Mouse (Mus musculus) fibroblast of lung, adult 2 months (primary cell): ENCODE measurements around the gene Hspe1.
"Not testable (repeated sequence)": the region's sequence is repeated elsewhere in the genome, so short reads cannot be mapped to it uniquely, and the experiment has no call there.

ENCODE experiments used
- DNase-seq: peaks from one replicate; pipeline ENCODE4 v3.0.0-alpha.2; 2011; ENCODE audit warnings: low read depth

Gene Hspe1

GRCm38 (mm10) chr1:55085781-55086366 is 2.1 kb upstream of the Hspe1 start:
- DNase-seq, result no peak

- DNase-seq, result no peak
Measured at GRCm38 (mm10) chr1:55086868-55087400, 998 bp upstream of the Hspe1 start.

DNA sequence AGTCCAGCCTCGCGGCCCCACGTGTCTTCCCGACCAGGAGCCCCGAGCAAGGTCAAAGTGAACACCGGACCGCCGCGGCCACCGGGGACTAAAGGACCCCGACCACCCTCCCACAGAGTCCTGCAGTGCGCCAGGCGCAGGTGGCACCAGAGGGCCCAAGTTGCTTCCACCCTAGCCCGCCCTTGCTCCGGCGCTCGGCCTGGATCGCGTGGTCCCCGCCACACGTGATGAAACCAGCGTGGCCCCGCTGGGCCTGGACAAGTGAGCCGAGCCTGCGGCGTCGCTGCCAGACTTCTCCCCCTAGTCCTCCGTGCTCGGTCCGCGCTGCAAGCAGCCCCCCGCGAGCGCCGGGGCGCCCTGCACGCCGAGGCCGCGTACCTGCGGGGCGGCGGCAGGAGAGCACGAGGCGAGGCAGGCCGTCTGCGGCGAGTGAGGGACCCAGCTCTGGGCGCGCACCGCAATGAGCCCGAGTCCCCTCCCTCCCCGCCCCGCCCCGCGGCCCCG is 479 bp upstream of the Hspe1 start:
- DNase-seq, result peak; percentile 21

DNA sequence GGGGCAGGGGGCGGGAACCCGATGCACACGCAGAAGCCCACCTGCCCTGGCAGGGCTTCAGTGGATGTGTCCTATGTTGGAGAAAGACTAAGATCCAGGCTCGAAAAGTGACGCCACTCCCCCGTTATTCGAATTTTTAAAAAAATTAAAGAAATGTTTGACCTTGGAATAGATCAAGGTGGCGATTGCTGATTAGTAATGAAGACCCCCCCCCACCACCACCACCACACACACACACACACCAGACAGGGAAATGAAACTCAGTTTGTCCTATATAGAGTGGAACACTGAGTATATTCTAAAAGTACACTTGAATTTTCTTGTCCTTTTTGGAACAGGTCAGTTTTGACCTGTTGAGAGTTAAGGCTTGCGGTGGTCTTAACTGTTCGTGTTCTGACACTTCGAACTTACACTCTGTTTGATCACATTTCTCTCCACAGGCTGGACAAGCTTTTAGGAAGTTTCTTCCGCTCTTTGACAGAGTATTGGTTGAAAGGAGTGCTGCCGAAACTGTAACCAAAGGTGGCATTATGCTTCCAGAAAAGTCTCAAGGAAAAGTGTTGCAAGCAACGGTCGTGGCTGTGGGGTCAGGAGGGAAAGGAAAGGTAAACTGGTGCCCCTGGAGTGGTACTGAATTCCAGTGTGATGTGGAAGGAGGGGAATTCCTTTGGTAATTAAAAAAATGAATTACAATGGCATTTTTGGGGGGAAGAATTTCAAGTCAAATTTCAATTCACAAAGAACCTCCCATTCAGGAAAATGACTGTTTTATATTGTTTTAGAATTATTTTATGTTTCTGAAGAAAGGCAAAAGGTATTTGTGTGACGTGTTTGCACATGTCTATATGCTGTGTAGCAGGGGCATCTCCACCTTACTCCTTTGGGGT is 922 bp downstream of the Hspe1 start:
- DNase-seq, result no peak

- no peak for DNase-seq
Measured at GRCm38 (mm10) chr1:55089498-55090064, 1.6 kb downstream of the Hspe1 start.

DNA sequence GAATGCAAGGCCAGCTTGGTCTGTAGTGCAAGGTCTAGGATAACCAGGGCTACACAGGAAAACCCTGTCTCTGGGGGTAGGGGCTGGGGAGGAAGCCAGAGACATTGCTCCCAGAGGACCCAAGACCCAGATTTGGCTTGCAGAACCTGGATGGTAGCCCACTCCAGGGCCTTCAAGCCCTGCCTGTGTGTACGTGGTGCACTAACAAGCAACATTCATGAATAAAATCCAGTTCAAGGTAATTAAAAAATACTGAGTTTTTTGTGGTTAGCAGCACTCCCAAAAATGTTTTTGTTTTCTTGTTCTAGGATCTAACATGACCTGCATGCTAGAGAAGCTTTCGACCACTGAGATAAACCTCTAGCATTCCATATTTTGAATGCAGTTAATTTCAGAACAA is 4.1 kb downstream of the Hspe1 start:
- no peak for DNase-seq

DNA sequence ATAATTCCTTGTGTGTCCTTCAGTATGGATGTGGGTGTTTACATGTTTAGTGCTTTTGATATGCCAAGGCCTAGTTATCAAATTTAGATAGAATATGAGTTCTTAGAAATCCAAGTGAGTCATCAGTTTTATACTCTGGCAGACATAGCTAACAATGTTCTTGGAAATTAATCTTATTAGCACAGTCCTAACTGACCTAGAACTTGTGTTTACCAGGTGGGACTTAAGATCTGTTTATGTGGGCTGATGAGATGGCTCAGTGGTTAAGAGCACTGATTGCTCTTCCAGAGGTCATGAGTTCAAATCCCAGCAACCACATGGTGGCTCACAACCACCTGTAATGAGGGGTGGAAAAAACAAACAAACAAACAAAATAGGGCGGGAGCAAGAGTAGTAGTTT is 4.5 kb downstream of the Hspe1 start:
- DNase-seq, result no peak

- DNase-seq, result no peak
Measured at GRCm38 (mm10) chr1:55106919-55107585, 19.1 kb downstream of the Hspe1 start.

GRCm38 (mm10) chr1:55107644-55108043 is 19.7 kb downstream of the Hspe1 start:
- DNase-seq, result no peak

- DNase-seq, result no peak
Measured at GRCm38 (mm10) chr1:55108473-55108872, 20.5 kb downstream of the Hspe1 start.

DNA sequence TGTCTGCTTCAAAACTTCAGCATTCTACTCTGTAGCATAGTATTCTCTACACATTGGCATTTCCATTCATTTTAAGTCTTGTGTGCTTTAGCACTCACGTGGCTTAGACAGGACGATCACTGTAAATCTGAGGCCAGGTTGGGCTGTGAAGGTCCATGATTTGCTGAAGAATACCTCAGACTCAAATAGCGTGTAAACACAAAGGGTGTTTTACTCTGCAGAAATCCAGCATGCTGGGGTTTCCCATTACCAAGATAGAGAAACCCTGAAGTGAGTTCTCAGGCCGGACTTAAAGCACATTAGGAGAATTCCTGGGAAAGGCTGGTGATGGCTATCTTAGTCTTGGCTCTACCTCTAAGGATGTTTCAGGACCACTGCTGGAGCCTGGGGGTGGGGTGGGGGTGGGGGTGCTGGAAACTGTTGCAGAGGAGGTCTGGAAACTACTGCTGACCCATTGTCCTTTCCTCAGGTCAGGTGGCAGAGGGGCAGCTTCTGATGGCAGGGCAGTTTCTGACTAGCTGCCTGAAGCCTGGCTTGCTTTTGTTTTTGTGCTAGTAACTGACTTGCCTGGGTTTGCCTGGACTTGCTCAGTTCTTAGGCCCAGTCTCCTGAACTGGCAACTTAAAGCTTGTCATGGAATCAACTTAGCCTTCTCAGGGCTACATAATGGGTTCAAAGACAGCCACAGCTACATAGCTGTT is 21.3 kb downstream of the Hspe1 start:
- DNase-seq, result no peak

GRCm38 (mm10) chr1:55123046-55123445 is 35.1 kb downstream of the Hspe1 start:
- no peak for DNase-seq

- no peak for DNase-seq
Measured at GRCm38 (mm10) chr1:55123561-55123960, 35.6 kb downstream of the Hspe1 start.

GRCm38 (mm10) chr1:55124136-55124535 is 36.2 kb downstream of the Hspe1 start:
- DNase-seq, result not testable (repeated sequence)

- no peak for DNase-seq
Measured at GRCm38 (mm10) chr1:55129716-55130115, 41.8 kb downstream of the Hspe1 start.

DNA sequence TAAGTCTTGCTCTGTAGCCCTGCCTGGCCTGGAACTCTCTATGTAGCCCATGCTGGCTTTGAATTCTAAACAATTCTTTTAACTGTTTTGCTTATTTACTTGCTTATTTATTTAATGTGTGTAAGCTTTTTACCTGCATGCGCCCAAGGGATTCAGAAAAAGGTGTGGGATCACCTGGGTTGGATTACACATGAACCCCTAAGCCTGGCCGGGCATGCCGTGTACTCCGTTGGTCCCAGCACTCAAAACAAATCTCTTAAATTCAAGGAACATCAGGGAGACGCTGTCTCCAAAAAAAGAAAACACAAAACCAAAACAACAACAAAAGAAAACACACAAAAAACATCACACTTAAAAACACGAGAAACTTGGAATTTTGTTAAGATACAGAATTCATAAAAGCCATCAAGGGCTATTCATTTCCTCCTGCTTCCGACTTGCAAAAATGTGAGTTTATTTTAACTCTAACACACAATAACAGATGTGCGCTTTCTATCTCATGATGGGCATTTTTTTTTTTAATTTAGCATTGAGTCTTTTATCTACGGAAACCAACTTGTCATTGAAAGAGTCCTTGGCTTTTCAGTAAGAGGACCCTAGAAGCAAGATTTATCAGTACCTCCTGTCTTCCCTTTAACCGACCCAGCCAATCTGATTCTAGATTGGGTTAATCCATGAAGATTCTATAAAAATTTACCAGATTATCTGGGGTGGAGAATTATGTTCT is 42.4 kb downstream of the Hspe1 start:
- no peak for DNase-seq

- peak; percentile 56 for DNase-seq
Measured at GRCm38 (mm10) chr1:55130943-55131401, 43.0 kb downstream of the Hspe1 start, which contains the start of gene Mob4. Gene Mob4 (plus strand): TSS chr1:55131231.

- DNase-seq, result no peak
Measured at GRCm38 (mm10) chr1:55131424-55132014, 43.6 kb downstream of the Hspe1 start.

GRCm38 (mm10) chr1:55132308-55132707 is 44.4 kb downstream of the Hspe1 start:
- no peak for DNase-seq

DNA sequence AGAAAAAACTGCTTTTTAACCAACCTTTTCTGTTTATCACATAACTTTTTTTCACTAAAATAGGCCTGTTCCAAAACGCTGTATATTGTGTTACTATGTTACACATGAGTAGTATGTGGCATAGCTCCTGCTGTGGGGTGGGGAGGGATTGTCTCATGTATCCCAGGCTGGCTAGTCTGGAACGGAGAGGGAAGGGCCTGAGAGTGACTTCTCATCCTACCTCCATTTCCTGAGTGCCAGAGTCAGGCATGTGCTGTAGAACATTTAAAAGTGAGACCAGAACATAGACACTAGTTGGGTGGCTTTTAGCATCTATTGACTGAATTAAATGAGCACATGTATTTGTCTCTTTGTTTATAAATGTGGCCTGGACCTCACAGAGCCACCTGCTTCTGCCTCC is 45.2 kb downstream of the Hspe1 start:
- DNase-seq, result no peak
